Mouse (Mus musculus) lung, embryonic 15.5 days (tissue): ENCODE data around the gene Btc. TPM values are rescaled to one million over a fixed set of nuclear protein-coding genes. Genes with fewer than 3 reads are reported as not detected.

ENCODE experiments used
- ATAC-seq: fragments of 200-750 bp; cut with Nextera tagmentation; 2 replicates; pipeline ENCODE4 v1.8.0; 2017; ENCODE audit warnings: moderate number of reproducible peaks, borderline replicate concordance; ENCODE audit not compliant: low FRiP score, low TSS enrichment; ENCODE audit errors: extremely low read depth
- H3K27ac ChIP-seq: fragments of 300-500 bp; sonication (generic); 2 replicates; pipeline ENCODE4 v1.5.1; 2015; ENCODE audit warnings: moderate library complexity, mild to moderate bottlenecking, inconsistent platforms
- H3K27me3 ChIP-seq: fragments of 300-500 bp; sonication (generic); 2 replicates; pipeline ENCODE4 v1.6.1; 2015; ENCODE audit warnings: inconsistent platforms
- H3K36me3 ChIP-seq: fragments of 300-500 bp; sonication (generic); 2 replicates; pipeline ENCODE4 v1.6.1; 2015; ENCODE audit warnings: inconsistent platforms
- H3K4me1 ChIP-seq: fragments of 300-500 bp; sonication (generic); 2 replicates; pipeline ENCODE4 v1.6.1; 2015; ENCODE audit warnings: inconsistent platforms
- H3K4me2 ChIP-seq: fragments of 300-500 bp; sonication (generic); 2 replicates; pipeline ENCODE4 v1.6.1; 2015; ENCODE audit warnings: inconsistent platforms, mild to moderate bottlenecking, moderate library complexity
- H3K4me3 ChIP-seq: fragments of 300-500 bp; sonication (generic); 2 replicates; pipeline ENCODE4 v1.5.1; 2015; ENCODE audit warnings: mild to moderate bottlenecking, inconsistent platforms
- H3K9ac ChIP-seq: fragments of 300-500 bp; sonication (generic); 2 replicates; pipeline ENCODE4 v1.6.1; 2015; ENCODE audit warnings: inconsistent platforms
- H3K9me3 ChIP-seq: fragments of 300-500 bp; sonication (generic); 2 replicates; pipeline ENCODE4 v1.6.1; 2016; ENCODE audit warnings: inconsistent platforms
- WGBS: fragments of 180-500 bp; shearing (Covaris S2); methylation state at CpG from one replicate; pipeline ENCODE4 v1.1.7; 2015; 5-methylcytosine and 5-hydroxymethylcytosine counted together
- polyA plus RNA-seq: library from polyadenylated mRNA; unstranded; fragments of >200 nt; fragmentation: Nextera tagmentation; extraction: Ambion mirVana; gene quantifications from 2 replicates; pipeline ENCODE4 v1.2.1, GENCODE M21; 2015

Gene Btc
- polyA plus RNA-seq, 1 experiment from 2014 or later, result 2.8 TPM

GRCm38 (mm10) chr5:91308576-91308975 lies 94.2 kb downstream of the Btc start:
- WGBS, result 53% methylated on average over 7 of the region's 7 CpGs
- Histone ChIP-seq H3K36me3 (no peaks in the 10 kb centered on the region), H3K9ac (no peak overlapping the region), H3K4me2 (no peak overlapping the region), H3K4me1 (no peaks in the 10 kb centered on the region), H3K4me3 (no peak overlapping the region), H3K27me3 (no peaks in the 10 kb centered on the region), H3K9me3 (no peaks in the 10 kb centered on the region), H3K27ac (no peak overlapping the region)
- ATAC-seq, result no peak

DNA sequence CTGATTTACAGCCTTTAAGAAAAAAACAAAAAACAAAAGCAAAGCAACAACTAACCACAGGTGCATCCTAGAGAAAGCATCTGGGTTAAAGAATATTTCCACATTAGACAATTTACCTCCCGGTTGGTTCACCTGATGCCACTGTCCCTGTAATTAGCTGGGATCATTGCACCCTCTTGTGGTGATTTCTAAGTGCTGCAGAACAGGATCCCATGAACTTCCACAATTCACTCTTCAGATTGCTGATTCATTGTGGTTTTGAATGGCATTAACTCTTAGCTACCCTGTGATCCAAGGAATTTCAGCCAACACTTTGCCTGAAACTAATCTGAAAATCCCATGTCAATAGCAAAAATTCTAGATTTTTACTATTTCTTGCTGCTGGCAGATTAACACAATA lies 94.9 kb downstream of the Btc start:
- Histone ChIP-seq H3K27ac (no peak overlapping the region), H3K9me3 (no peaks in the 10 kb centered on the region), H3K4me2 (no peak overlapping the region), H3K4me1 (no peaks in the 10 kb centered on the region), H3K27me3 (no peaks in the 10 kb centered on the region), H3K4me3 (no peak overlapping the region), H3K9ac (no peak overlapping the region), H3K36me3 (no peaks in the 10 kb centered on the region)
- no peak for ATAC-seq
- WGBS, result 0% methylated on average over 1 of the region's 1 CpGs

Other genes with a start within 250 kb of the Btc start
- gene Parm1, start 114.6 kb upstream of the Btc start, polyA plus RNA-seq, result 7.9 and 8.6 TPM in 2 replicates